Mouse (Mus musculus): ENCODE data around the gene Plekhb1.

DNA sequence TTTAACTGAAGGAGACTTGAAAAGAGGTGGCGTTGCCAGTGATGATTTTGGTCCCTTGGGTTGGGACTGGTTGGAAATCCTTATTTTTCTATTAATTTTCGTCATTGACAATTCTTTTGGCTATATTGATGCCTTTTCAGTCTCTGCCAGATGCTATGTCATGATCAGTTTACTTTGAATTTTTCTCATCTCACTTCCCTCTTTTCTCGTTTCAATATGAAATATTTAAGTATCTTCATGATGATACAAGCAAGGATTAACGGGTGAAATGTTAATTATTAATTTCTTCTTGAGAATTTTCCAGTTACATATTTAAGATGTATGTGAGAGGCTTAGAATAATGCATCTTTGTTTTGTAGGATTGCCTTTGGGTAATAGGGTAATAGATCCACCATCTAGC is 53.3 kb downstream of the Plekhb1 start:
- TF ChIP-seq POLR2A (IDR thresholded peaks at IDR 0.05; ENCODE audit: control insufficient read depth in 1 of 2, insufficient read depth in 1 of 2, low read depth in 1 of 2, low read length in 2 of 2, poor library complexity in 1 of 2) (no peak), ZC3H11A (IDR thresholded peaks at IDR 0.05; ENCODE audit: low read depth, low read length) (no peak), MEF2A (IDR thresholded peaks at IDR 0.05; ENCODE audit: extremely low read depth, insufficient replicate concordance, low read depth, low read length, poor library complexity, severe bottlenecking) (no peak), E2F4 (IDR thresholded peaks at IDR 0.05; ENCODE audit: borderline replicate concordance, low read depth, low read length) (no peak)
